Mouse (Mus musculus): ENCODE measurements around the gene Ranbp3.

DNA sequence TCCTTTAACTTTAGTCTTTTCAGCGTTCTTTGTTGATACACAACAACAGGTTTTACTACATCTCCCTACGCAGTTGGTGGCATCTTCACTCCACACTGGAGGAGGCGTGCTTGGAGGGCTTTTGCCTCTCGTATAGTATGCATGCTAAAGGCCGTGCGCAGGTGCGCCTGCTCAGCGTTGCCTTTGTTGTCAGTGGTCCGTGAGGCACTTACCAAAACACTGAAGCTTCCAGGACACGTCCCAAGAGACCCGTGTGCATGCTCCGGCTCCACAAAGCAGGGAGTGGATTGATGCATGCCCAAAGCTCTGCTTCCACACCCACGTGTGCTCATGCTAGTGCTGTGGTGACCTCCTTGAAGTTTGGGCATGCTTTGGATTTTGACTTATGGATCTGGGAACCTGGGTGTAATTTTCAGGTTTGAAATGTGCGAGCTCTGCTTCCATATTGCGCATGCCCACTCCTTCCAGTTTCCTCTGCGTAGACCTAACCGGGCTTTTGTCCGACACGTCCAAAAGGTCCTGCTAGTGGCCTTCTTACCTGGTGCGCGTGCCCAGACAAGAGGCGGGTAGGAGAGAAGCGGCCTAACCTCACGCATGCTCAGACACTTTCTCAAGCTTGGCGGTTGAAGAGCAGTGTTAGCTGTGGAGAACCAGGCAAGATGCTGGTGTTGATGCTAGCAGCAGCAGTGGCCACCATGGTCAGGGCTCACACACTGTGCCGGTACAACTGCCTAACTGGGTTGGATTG lies 45.4 kb upstream of the Ranbp3 start, which contains the start of gene Catsperd:
- TF ChIP-seq CTCF (IDR thresholded peaks at IDR 0.05; ENCODE audit: low read depth): no peak
- TF ChIP-seq EP300 (optimal IDR thresholded peaks at IDR 0.05): no peak

All from stomach, postnatal 0 days (tissue).